ENCODE assay signal across 25 mouse cellular contexts in the genomic region with DNA sequence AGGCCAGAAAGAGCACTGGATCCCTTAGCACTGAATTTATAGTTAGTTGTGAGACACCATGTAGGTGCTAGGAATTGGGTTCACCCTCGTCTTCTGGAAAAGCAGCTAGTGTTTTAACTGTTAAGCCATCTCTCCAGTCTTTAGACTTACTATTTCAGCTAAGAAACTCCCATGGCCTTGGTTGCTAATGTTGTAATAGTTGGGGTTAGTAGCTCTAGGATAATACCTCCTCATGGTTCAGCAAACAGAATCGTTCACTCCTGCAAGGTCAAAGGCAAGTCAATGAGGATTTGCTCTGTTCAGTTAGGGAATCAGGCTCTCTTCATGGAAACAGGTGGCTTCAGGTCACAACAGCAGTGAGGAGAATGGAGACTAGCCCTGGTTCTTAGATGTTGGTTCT.
"Had no signal": no experiment of that assay in that cellular context is flagged by ENCODE, and none has a peak within 500 bp of the region (broad histone marks: within the 10 kb centered on the region; RNA-seq: fewer than 3 reads in every experiment).

No protein-coding gene starts in this region.

- H3K4me3 ChIP-seq: heart, adult 2 months; heart, embryonic 10.5 days; heart, embryonic 12.5 days; heart, embryonic 13.5 days; heart, embryonic 15.5 days; hindbrain, embryonic 10.5 days; hindbrain, embryonic 12.5 days; hindbrain, embryonic 13.5 days; hindbrain, embryonic 15.5 days; intestine, embryonic 15.5 days; kidney, embryonic 15.5 days; layer of hippocampus, adult 2 months; left cerebral cortex, adult 2 months had no signal

- H3K4me2 ChIP-seq: heart, embryonic 11.5 days; heart, embryonic 12.5 days; heart, embryonic 13.5 days; heart, embryonic 15.5 days; hindbrain, embryonic 12.5 days; hindbrain, embryonic 13.5 days; hindbrain, embryonic 14.5 days; hindbrain, embryonic 15.5 days; intestine, embryonic 15.5 days; kidney, embryonic 15.5 days had no signal

- H3K36me3 ChIP-seq: heart, embryonic 10.5 days; heart, embryonic 12.5 days; heart, embryonic 13.5 days; heart, embryonic 15.5 days; hindbrain, embryonic 10.5 days; hindbrain, embryonic 12.5 days; hindbrain, embryonic 13.5 days; hindbrain, embryonic 15.5 days; intestine, embryonic 15.5 days; kidney, embryonic 15.5 days had no signal

- H3K27me3 ChIP-seq: heart, embryonic 12.5 days; heart, embryonic 13.5 days; heart, embryonic 15.5 days; hindbrain, embryonic 12.5 days; hindbrain, embryonic 13.5 days; hindbrain, embryonic 15.5 days; intestine, embryonic 15.5 days; kidney, embryonic 15.5 days had no signal

- H3K9me3 ChIP-seq: heart, embryonic 10.5 days; heart, embryonic 12.5 days; heart, embryonic 13.5 days; heart, embryonic 15.5 days; hindbrain, embryonic 10.5 days; hindbrain, embryonic 12.5 days; hindbrain, embryonic 13.5 days; hindbrain, embryonic 15.5 days; intestine, embryonic 15.5 days; kidney, embryonic 15.5 days had no signal

- H3K27ac ChIP-seq: heart, adult 2 months; heart, embryonic 10.5 days; heart, embryonic 13.5 days; heart, embryonic 15.5 days; hindbrain, embryonic 10.5 days; hindbrain, embryonic 12.5 days; hindbrain, embryonic 13.5 days; hindbrain, embryonic 14.5 days; hindbrain, embryonic 15.5 days; hindbrain, postnatal 0 days; intestine, embryonic 15.5 days; kidney, embryonic 15.5 days; kidney, postnatal 0 days; layer of hippocampus, adult 2 months; left cerebral cortex, adult 2 months had no signal

- DNase-seq: heart, postnatal 10 days; heart, postnatal 4 days; layer of hippocampus, adult 9-11 months; layer of hippocampus, postnatal 36 days had no signal

- H3K4me1 ChIP-seq: heart, embryonic 10.5 days; heart, embryonic 12.5 days; heart, embryonic 13.5 days; heart, embryonic 15.5 days; hindbrain, embryonic 10.5 days; hindbrain, embryonic 12.5 days; hindbrain, embryonic 13.5 days; intestine, embryonic 15.5 days had no signal

- ATAC-seq: hindbrain, embryonic 16.5 days; hindbrain, postnatal 0 days; inflammation-experienced regulatory T-cells, adult 6 months; intestine, embryonic 15.5 days; intestine, embryonic 16.5 days; intestine, postnatal 0 days had no signal

- H3K9ac ChIP-seq: heart, embryonic 12.5 days; heart, embryonic 13.5 days; heart, embryonic 15.5 days; hindbrain, embryonic 12.5 days; hindbrain, embryonic 13.5 days; hindbrain, embryonic 14.5 days; hindbrain, embryonic 15.5 days; intestine, embryonic 15.5 days; kidney, embryonic 15.5 days had no signal
